Mouse (Mus musculus) adrenal gland, postnatal 10 days (tissue): ENCODE measurements around the gene Knl1. TPM values are rescaled to one million over a fixed set of nuclear protein-coding genes. Genes with fewer than 3 reads are reported as not detected.

Source experiments
- DNase-seq: peaks from one replicate; pipeline ENCODE4 v3.0.0; 2021; ENCODE audit warnings: mixed read lengths
- total RNA-seq, 2 experiments: library from RNA; stranded (reverse); gene quantifications; 2 replicates each; pipeline ENCODE4 v1.2.3; 2021

Knl1 gene
- total RNA-seq, 2 experiments from 2014 or later: 7.5 to 9.8 TPM

GRCm38 (mm10) chr2:119035397-119035745 lies 11.5 kb upstream of the Knl1 start:
- no peak for DNase-seq

GRCm38 (mm10) chr2:119040882-119041281 lies 6.0 kb upstream of the Knl1 start:
- peak; percentile 46 for DNase-seq

GRCm38 (mm10) chr2:119045163-119045562 lies 1.8 kb upstream of the Knl1 start:
- no peak for DNase-seq

- DNase-seq: no peak
Measured at GRCm38 (mm10) chr2:119047849-119048248, 930 bp downstream of the Knl1 start.

GRCm38 (mm10) chr2:119050132-119050650 lies 3.3 kb downstream of the Knl1 start:
- no peak for DNase-seq

GRCm38 (mm10) chr2:119060139-119060538 lies 13.2 kb downstream of the Knl1 start:
- DNase-seq: no peak

- DNase-seq: no peak
Measured at GRCm38 (mm10) chr2:119072397-119072796, 25.5 kb downstream of the Knl1 start.

GRCm38 (mm10) chr2:119086156-119086555 lies 39.2 kb downstream of the Knl1 start:
- DNase-seq: no peak

GRCm38 (mm10) chr2:119101552-119101951 lies 54.6 kb downstream of the Knl1 start:
- DNase-seq: no peak

- DNase-seq: no peak
Measured at GRCm38 (mm10) chr2:119106583-119106982, 59.7 kb downstream of the Knl1 start.

- DNase-seq: peak; percentile 73
Measured at GRCm38 (mm10) chr2:119108554-119108953, 61.6 kb downstream of the Knl1 start.

- DNase-seq: no peak
Measured at GRCm38 (mm10) chr2:119111060-119111459, 64.1 kb downstream of the Knl1 start.

- peak; percentile 88 for DNase-seq
Measured at GRCm38 (mm10) chr2:119112438-119113112, 65.7 kb downstream of the Knl1 start, which contains the start of gene Rad51. TSS of gene Rad51 (plus strand) at chr2:119112793.

GRCm38 (mm10) chr2:119113121-119113925 lies 66.4 kb downstream of the Knl1 start:
- DNase-seq: no peak

- no peak for DNase-seq
Measured at GRCm38 (mm10) chr2:119136346-119136898, 89.5 kb downstream of the Knl1 start.

GRCm38 (mm10) chr2:119145199-119145598 lies 98.3 kb downstream of the Knl1 start:
- no peak for DNase-seq

GRCm38 (mm10) chr2:119146435-119146834 lies 99.5 kb downstream of the Knl1 start:
- no peak for DNase-seq

- no peak for DNase-seq
Measured at GRCm38 (mm10) chr2:119147160-119147678, 100.3 kb downstream of the Knl1 start.

GRCm38 (mm10) chr2:119147775-119148174 lies 100.9 kb downstream of the Knl1 start:
- DNase-seq: no peak

- peak; percentile 64 for DNase-seq
Measured at GRCm38 (mm10) chr2:119152255-119152654, 105.3 kb downstream of the Knl1 start.

- DNase-seq: no peak
Measured at GRCm38 (mm10) chr2:119154683-119155082, 107.8 kb downstream of the Knl1 start.
